Mouse (Mus musculus) gastrocnemius, postnatal 4 days (tissue): Measurements from ENCODE around the gene Lrrc8c. TPM values are rescaled to one million over a fixed set of nuclear protein-coding genes. Genes with fewer than 3 reads are reported as not detected.

Experiments
- DNase-seq, 2 experiments: peaks; one replicate each; pipeline ENCODE4 v3.0.0; 2021 to 2022; ENCODE audit warnings: low spot score in 2 of 2, mixed read lengths in 2 of 2
- total RNA-seq, 2 experiments: library from RNA; stranded (reverse); gene quantifications; 2 replicates each; pipeline ENCODE4 v1.2.3; 2021

The Lrrc8c gene
- total RNA-seq, 2 experiments from 2014 or later = 20.8 to 21.4 TPM

- DNase-seq = no peak
These were observed 18.8 kb upstream of the Lrrc8c start for GRCm38 (mm10) chr5:105500132-105501121.

- no peak for DNase-seq
These were observed 18.1 kb upstream of the Lrrc8c start for GRCm38 (mm10) chr5:105501136-105501535.

DNA sequence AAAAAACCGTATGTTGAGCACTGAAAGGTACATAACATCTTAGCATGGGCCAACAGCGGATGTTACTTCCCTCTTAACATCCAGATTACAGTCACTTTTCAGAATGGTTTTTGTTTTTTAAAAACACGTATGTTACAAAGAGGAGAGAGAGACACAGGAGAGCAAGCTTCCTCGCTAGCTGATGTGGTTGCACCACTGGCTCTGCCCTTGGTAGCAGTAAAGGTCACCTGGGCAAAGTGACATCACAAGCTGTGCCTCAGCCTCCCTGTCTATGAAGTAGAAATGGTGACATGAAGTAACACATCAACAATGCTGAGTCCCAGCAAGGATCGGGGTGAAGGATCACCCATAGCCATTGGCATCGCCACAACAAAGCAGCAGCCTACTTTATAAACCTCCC, 10.4 kb upstream of the Lrrc8c start:
- DNase-seq = no peak

DNA sequence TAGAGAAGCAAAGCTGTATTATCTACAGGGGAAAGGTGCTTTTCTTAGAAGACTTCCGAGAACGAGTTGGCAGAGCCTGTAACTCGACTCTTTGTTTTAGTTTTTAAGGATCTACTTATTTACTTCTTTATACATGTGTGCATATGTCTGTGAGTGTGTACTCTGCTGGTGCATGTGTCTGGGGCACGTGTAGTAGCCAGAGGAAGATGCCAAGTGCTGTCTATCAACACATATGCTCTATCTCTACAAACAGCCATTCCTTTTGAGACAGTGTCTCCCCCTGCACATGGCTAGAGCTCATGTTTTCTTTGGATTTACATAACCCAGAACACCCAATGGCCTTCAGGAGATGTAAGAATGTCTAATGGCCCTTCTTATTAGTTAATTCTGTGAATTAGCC, 6.9 kb upstream of the Lrrc8c start:
- DNase-seq = no peak

GRCm38 (mm10) chr5:105515532-105515931, 3.7 kb upstream of the Lrrc8c start:
- DNase-seq = no peak

GRCm38 (mm10) chr5:105516290-105516689, 2.9 kb upstream of the Lrrc8c start:
- DNase-seq = no peak

- DNase-seq = no peak
These were observed 1.1 kb upstream of the Lrrc8c start for GRCm38 (mm10) chr5:105517992-105518625.

GRCm38 (mm10) chr5:105518626-105519095, 527 bp upstream of the Lrrc8c start:
- no peak for DNase-seq

DNA sequence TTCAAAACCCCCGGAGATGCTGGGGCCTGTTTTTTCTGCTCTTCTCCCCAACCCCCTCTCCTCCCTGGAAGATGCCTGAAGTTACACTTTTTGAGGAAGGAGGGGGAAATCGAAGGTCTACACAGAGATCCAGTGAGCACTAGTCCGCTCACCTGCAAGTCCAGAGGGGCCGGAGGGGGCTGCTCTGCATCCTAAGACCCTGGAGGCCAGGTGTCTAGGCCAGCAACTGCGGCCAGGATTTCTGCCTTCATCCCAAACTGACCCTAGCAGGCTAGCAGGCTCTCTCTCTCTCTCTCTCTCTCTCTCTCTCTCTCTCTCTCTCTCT, 750 bp downstream of the Lrrc8c start:
- DNase-seq = no peak

GRCm38 (mm10) chr5:105520442-105520965, 1.3 kb downstream of the Lrrc8c start:
- DNase-seq = no peak

DNA sequence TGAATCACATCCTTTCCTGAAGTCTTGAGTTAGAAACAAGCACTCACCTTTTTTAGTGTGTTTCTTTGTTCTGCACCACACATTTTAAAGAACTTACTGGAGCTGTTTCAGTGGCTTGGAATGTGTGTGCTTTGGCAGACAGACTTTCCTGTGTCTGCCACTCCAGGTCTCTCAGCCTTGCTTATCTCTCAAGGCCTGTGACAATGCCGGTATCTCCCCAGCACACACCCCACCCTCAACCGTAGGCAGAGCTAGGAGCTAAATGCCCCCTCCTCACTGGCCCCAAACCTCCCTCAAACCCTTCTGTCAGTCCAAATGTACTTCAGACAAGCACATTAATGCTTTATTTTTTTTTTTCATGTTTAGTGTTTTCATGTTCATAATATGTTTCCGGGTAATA, 4.3 kb downstream of the Lrrc8c start:
- no peak for DNase-seq

GRCm38 (mm10) chr5:105525004-105525403, 5.8 kb downstream of the Lrrc8c start:
- no peak for DNase-seq

DNA sequence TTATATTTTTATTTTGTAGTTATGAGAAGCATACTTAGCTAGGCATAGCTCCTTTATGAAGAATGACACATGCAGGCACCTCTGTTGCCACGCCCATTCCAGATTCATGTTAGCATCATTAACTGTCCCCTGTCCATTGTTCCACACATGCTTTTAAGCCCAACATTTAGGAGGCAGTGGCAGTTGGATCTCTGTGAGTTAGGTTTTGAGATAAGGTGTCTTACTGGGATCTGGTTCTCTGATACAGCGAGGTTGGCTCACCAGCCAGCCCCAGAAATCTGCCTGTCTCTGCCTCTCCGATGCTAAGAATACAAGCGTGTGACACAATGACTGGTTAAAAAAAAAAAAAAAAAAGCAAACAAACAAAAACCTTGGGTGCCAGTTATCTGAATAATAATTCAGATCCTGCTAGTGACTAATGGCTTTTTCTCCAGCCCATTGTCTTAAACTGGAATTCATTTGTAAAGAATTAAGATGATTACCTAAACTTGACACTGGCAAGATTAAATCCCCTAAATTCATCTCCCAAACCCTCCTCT, 7.0 kb downstream of the Lrrc8c start:
- no peak for DNase-seq

DNA sequence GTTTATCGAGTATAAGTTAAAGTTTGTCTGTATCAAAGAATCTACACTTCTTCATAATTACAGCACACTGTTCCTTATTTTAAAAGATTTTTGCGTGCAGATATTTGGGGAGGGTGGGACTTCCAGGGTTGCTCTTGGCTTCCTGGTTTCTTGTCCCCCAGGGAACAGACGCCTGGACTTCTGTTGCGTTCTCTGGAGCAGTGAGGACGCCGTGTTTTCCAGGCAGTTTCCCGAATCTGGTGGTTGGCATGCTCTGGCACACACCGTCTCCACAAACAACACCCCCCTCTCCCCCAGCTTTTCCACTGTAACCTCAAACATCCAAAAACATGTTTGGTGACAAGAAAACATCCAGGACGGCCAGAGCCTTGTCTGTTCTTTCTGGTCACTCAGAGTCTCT, 7.6 kb downstream of the Lrrc8c start:
- no peak for DNase-seq

GRCm38 (mm10) chr5:105527477-105528331, 8.5 kb downstream of the Lrrc8c start:
- DNase-seq = no peak

DNA sequence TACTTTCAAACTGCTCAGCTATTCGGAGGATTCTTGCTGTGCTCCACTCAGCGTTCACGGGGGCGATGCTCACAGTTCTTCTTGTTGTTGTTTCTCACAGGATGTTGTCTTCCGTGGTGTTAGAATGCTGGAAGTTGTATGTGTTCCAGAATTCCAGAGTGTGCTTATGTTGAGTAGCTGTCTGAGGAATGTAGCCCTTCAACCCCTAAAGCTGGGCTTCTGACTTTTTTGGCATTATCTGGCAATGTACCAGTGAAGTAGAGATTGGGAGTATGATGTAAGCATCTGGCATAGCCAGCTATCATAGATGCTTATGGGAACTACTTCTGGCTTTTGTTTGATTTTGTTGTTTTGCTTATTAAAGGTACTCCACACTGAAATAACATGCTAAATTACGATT, 11.4 kb downstream of the Lrrc8c start:
- DNase-seq = no peak

DNA sequence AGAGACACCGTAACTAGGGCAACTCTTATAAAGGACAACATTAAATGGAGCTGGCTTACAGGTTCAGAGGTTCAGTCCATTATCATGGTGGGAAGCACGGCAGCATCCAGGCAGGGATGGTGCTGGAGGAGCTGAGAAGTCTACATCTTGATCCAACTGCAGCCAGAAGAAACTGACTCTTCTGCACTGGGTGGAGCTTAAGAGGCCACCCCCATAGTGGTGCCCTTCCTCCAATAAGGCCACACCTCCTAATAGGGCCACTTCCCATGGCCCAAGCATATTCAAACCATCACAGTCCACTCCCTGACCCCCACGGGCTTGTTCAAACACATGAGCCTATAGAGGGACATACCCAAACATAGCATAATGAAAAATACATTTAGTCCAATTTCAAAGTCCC, 16.0 kb downstream of the Lrrc8c start:
- no peak for DNase-seq

DNA sequence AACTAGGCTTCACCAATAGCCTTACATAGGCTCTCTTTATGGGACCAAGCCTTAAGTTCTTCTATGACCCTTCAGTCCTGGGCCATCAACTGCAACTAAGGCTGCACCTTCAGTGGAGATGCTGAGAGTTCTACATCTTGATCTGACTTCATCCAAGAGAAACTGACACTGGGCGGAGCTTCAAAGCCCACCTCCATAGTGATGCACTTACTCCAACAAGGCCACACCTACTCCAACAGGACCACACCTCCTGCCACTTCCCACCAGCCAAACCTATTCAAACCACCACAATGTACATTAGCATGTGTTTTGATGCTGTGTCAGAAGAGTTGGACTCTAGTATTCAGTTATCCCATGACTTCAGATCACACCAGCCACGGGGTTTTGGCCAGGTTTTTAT, 17.0 kb downstream of the Lrrc8c start:
- DNase-seq = no peak

GRCm38 (mm10) chr5:105537101-105537723, 18.0 kb downstream of the Lrrc8c start:
- DNase-seq = no peak

GRCm38 (mm10) chr5:105541051-105541450, 21.9 kb downstream of the Lrrc8c start:
- DNase-seq = no peak

GRCm38 (mm10) chr5:105545126-105545525, 25.9 kb downstream of the Lrrc8c start:
- DNase-seq = no peak
